Mouse (Mus musculus) kidney, adult 2 months (tissue): ENCODE measurements around the gene Col4a4.

Experiments
- CTCF ChIP-seq: fragments of 200-500 bp; conservative IDR thresholded peaks from 2 replicates; pipeline ENCODE4 v1.5.1; 2011; ENCODE audit warnings: low read depth, mild to moderate bottlenecking, control low read depth, low read length, moderate library complexity, mixed read lengths; ENCODE audit not compliant: insufficient read depth, insufficient read length
- POLR2A ChIP-seq: fragments of 200-500 bp; IDR thresholded peaks from one replicate; pipeline ENCODE4 v1.6.1; 2011; ENCODE audit warnings: low read depth, low read length, control low read depth

GRCm38 (mm10) chr1:82636321-82636720 lies 49.7 kb upstream of the Col4a4 start:
- TF ChIP-seq POLR2A: no peak
- TF ChIP-seq CTCF: no peak
